Mouse (Mus musculus): ENCODE measurements around the gene Epb41l3. TPM values are rescaled to one million over a fixed set of nuclear protein-coding genes. Genes with fewer than 3 reads are reported as not detected.

Epb41l3 gene
- polyA plus RNA-seq, 1 experiment from 2014 or later = 78.8 TPM

GRCm38 (mm10) chr17:69230131-69230621, 154.7 kb downstream of the Epb41l3 start:
- Histone ChIP-seq H3K9ac (ENCODE audit: low read depth, low read length) (no peak overlapping the region), H3K9me3 (replicated peaks; ENCODE audit: control insufficient read depth, low read length, poor library complexity, severe bottlenecking) (no peaks in the 10 kb centered on the region), H3K36me3 (ENCODE audit: control insufficient read depth, insufficient read depth, low read length) (no peaks in the 10 kb centered on the region), H3K27me3 (ENCODE audit: control insufficient read depth, insufficient read depth, low read depth, low read length) (no peaks in the 10 kb centered on the region), H3K4me1 (ENCODE audit: control insufficient read depth, insufficient read depth, low read length) (peaks cover 24% of the 10 kb centered on the region), H3K27ac (ENCODE audit: low read length) (peak overlapping the region; percentile 74), H3K4me2 (ENCODE audit: low read length) (peak overlapping the region; percentile 17; the same call in 1 of the 2 replicates), H3K4me3 (ENCODE audit: low read depth, low read length) (no peak overlapping the region)
- WGBS = 15% methylated on average over 6 of the region's 6 CpGs
- peak; percentile 70 for ATAC-seq

DNA sequence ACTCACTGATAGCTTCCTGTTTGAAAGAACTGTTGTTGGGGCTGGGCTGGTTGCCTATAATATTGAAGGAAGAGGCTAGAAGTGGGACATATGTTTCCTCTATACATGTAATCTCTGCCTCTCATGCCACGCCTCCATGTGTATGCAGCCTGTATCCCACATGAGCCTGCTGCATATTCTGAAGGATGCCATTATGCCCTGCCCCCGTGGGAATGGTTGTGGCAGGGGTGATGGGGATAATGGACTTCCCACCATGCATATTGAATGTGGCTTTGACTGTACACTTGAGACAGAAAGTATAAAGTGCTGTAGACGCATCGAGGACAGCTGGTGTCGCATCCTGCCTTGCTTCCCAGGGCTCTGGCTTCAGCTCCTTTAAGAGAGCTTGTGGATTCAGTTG, 155.9 kb downstream of the Epb41l3 start:
- H3K4me1 ChIP-seq (ENCODE audit: control insufficient read depth, insufficient read depth, low read length) = peaks cover 24% of the 10 kb centered on the region
- peak overlapping the region; percentile 34; the same call in 1 of the 2 replicates for H3K27ac ChIP-seq (ENCODE audit: low read length)
- WGBS = 51% methylated on average over 5 of the region's 5 CpGs
- H3K4me3 ChIP-seq (ENCODE audit: low read depth, low read length) = no peak overlapping the region
- ATAC-seq = no peak
- no peak overlapping the region for H3K9ac ChIP-seq (ENCODE audit: low read depth, low read length)
- no peaks in the 10 kb centered on the region for H3K36me3 ChIP-seq (ENCODE audit: control insufficient read depth, insufficient read depth, low read length)
- H3K9me3 ChIP-seq (replicated peaks; ENCODE audit: control insufficient read depth, low read length, poor library complexity, severe bottlenecking) = no peaks in the 10 kb centered on the region
- no peaks in the 10 kb centered on the region for H3K27me3 ChIP-seq (ENCODE audit: control insufficient read depth, insufficient read depth, low read depth, low read length)
- H3K4me2 ChIP-seq (ENCODE audit: low read length) = no peak overlapping the region

DNA sequence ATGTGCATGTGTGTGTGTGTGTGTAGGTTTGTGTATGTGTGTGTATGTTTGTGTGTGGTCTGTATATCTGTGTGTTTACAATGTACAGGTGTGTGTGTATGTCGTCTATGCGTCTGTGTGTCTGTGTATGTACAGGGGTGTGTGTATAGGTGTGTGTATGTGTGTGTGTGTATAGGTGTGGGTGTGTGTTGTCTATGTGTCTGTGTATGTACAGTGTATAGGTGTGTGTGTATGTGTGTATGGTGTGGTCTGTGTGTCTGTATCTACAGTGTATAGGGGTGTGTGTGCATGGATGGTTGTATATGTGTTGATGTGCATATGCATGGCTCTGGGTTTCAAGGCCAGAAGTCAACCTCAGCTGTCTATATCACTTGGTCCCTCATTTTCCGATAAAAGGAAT, 161.7 kb downstream of the Epb41l3 start:
- no peaks in the 10 kb centered on the region for H3K27me3 ChIP-seq (ENCODE audit: control insufficient read depth, insufficient read depth, low read depth, low read length)
- H3K4me3 ChIP-seq (ENCODE audit: low read depth, low read length) = no peak overlapping the region
- whole genome bisulfite sequencing = 99% methylated on average over 3 of the region's 3 CpGs
- no peaks in the 10 kb centered on the region for H3K9me3 ChIP-seq (replicated peaks; ENCODE audit: control insufficient read depth, low read length, poor library complexity, severe bottlenecking)
- no peak overlapping the region for H3K27ac ChIP-seq (ENCODE audit: low read length)
- 0 out of 2 replicates have a peak, but pooled peaks have one; percentile 51 for ATAC-seq
- peaks cover 2% of the 10 kb centered on the region; the same call in 1 of the 2 replicates for H3K36me3 ChIP-seq (ENCODE audit: control insufficient read depth, insufficient read depth, low read length)
- H3K9ac ChIP-seq (ENCODE audit: low read depth, low read length) = no peak overlapping the region
- no peaks in the 10 kb centered on the region for H3K4me1 ChIP-seq (ENCODE audit: control insufficient read depth, insufficient read depth, low read length)
- no peak overlapping the region for H3K4me2 ChIP-seq (ENCODE audit: low read length)

- Histone ChIP-seq H3K9ac (ENCODE audit: low read depth, low read length) (no peak overlapping the region), H3K36me3 (ENCODE audit: control insufficient read depth, insufficient read depth, low read length) (peaks cover 2% of the 10 kb centered on the region; the same call in 1 of the 2 replicates), H3K4me3 (ENCODE audit: low read depth, low read length) (no peak overlapping the region), H3K4me2 (ENCODE audit: low read length) (no peak overlapping the region), H3K9me3 (replicated peaks; ENCODE audit: control insufficient read depth, low read length, poor library complexity, severe bottlenecking) (no peaks in the 10 kb centered on the region), H3K27ac (ENCODE audit: low read length) (no peak overlapping the region), H3K4me1 (ENCODE audit: control insufficient read depth, insufficient read depth, low read length) (no peaks in the 10 kb centered on the region), H3K27me3 (ENCODE audit: control insufficient read depth, insufficient read depth, low read depth, low read length) (no peaks in the 10 kb centered on the region)
- ATAC-seq = 0 out of 2 replicates have a peak, but pooled peaks have one; percentile 32
- WGBS = 97% methylated on average over 4 of the region's 4 CpGs
Measured at GRCm38 (mm10) chr17:69238810-69239373, 163.4 kb downstream of the Epb41l3 start.

- H3K4me2 ChIP-seq (ENCODE audit: low read length) = no peak overlapping the region
- H3K4me3 ChIP-seq (ENCODE audit: low read depth, low read length) = no peak overlapping the region
- WGBS = 91% methylated on average over 6 of the region's 6 CpGs
- H3K27me3 ChIP-seq (ENCODE audit: control insufficient read depth, insufficient read depth, low read depth, low read length) = no peaks in the 10 kb centered on the region
- H3K27ac ChIP-seq (ENCODE audit: low read length) = no peak overlapping the region
- H3K9me3 ChIP-seq (replicated peaks; ENCODE audit: control insufficient read depth, low read length, poor library complexity, severe bottlenecking) = no peaks in the 10 kb centered on the region
- no peaks in the 10 kb centered on the region for H3K4me1 ChIP-seq (ENCODE audit: control insufficient read depth, insufficient read depth, low read length)
- H3K9ac ChIP-seq (ENCODE audit: low read depth, low read length) = no peak overlapping the region
- H3K36me3 ChIP-seq (ENCODE audit: control insufficient read depth, insufficient read depth, low read length) = peaks cover 2% of the 10 kb centered on the region; the same call in 1 of the 2 replicates
- ATAC-seq = no peak
Measured at GRCm38 (mm10) chr17:69239423-69239822, 163.9 kb downstream of the Epb41l3 start.

GRCm38 (mm10) chr17:69255834-69256233, 180.4 kb downstream of the Epb41l3 start:
- no peak overlapping the region for H3K9ac ChIP-seq (ENCODE audit: low read depth, low read length)
- peaks cover 4% of the 10 kb centered on the region; the same call in 1 of the 2 replicates for H3K36me3 ChIP-seq (ENCODE audit: control insufficient read depth, insufficient read depth, low read length)
- WGBS = 84% methylated on average over 9 of the region's 9 CpGs
- no peak overlapping the region for H3K27ac ChIP-seq (ENCODE audit: low read length)
- H3K4me1 ChIP-seq (ENCODE audit: control insufficient read depth, insufficient read depth, low read length) = peaks cover under 1% of the 10 kb centered on the region; the same call in 1 of the 2 replicates
- no peak overlapping the region for H3K4me2 ChIP-seq (ENCODE audit: low read length)
- H3K27me3 ChIP-seq (ENCODE audit: control insufficient read depth, insufficient read depth, low read depth, low read length) = no peaks in the 10 kb centered on the region
- H3K9me3 ChIP-seq (replicated peaks; ENCODE audit: control insufficient read depth, low read length, poor library complexity, severe bottlenecking) = no peaks in the 10 kb centered on the region
- H3K4me3 ChIP-seq (ENCODE audit: low read depth, low read length) = no peak overlapping the region
- ATAC-seq = no peak

DNA sequence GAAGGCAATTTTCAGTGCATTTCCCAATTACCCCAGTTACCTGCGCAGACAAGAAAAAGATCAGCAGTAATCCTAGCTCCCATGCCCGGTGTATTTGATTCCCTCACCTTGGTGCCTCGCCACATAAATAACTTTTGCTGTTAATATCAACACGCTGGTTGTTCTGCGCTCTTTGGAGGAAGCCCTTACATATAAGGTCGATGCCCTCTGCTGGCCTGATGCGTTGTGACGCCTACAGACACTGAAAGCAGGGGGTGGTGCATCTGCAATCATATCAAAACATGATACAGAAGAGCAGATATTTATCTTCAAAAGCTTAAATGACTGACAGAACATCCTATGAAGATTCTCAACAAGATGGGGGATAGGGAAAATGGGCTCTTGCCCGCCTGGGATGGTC, 181.0 kb downstream of the Epb41l3 start:
- no peak overlapping the region for H3K4me3 ChIP-seq (ENCODE audit: low read depth, low read length)
- no peak overlapping the region for H3K4me2 ChIP-seq (ENCODE audit: low read length)
- no peak overlapping the region for H3K27ac ChIP-seq (ENCODE audit: low read length)
- H3K4me1 ChIP-seq (ENCODE audit: control insufficient read depth, insufficient read depth, low read length) = peaks cover 5% of the 10 kb centered on the region; the same call in 1 of the 2 replicates
- no peaks in the 10 kb centered on the region for H3K27me3 ChIP-seq (ENCODE audit: control insufficient read depth, insufficient read depth, low read depth, low read length)
- H3K36me3 ChIP-seq (ENCODE audit: control insufficient read depth, insufficient read depth, low read length) = peaks cover 4% of the 10 kb centered on the region; the same call in 1 of the 2 replicates
- no peak overlapping the region for H3K9ac ChIP-seq (ENCODE audit: low read depth, low read length)
- peak; percentile 40; the same call in 1 of the 2 replicates for ATAC-seq
- 42% methylated on average over 9 of the region's 9 CpGs for WGBS
- H3K9me3 ChIP-seq (replicated peaks; ENCODE audit: control insufficient read depth, low read length, poor library complexity, severe bottlenecking) = no peaks in the 10 kb centered on the region

- peak overlapping the region; percentile 45 for H3K27ac ChIP-seq (ENCODE audit: low read length)
- no peaks in the 10 kb centered on the region for H3K9me3 ChIP-seq (replicated peaks; ENCODE audit: control insufficient read depth, low read length, poor library complexity, severe bottlenecking)
- H3K36me3 ChIP-seq (ENCODE audit: control insufficient read depth, insufficient read depth, low read length) = peaks cover 2% of the 10 kb centered on the region; the same call in 1 of the 2 replicates
- ATAC-seq = peak; percentile 49; the same call in 1 of the 2 replicates
- no peaks in the 10 kb centered on the region for H3K27me3 ChIP-seq (ENCODE audit: control insufficient read depth, insufficient read depth, low read depth, low read length)
- H3K9ac ChIP-seq (ENCODE audit: low read depth, low read length) = peak overlapping the region; percentile 39; the same call in 1 of the 2 replicates
- WGBS = 31% methylated on average over 15 of the region's 15 CpGs
- peaks cover 13% of the 10 kb centered on the region for H3K4me1 ChIP-seq (ENCODE audit: control insufficient read depth, insufficient read depth, low read length)
- H3K4me2 ChIP-seq (ENCODE audit: low read length) = no peak overlapping the region
- no peak overlapping the region for H3K4me3 ChIP-seq (ENCODE audit: low read depth, low read length)
Measured at GRCm38 (mm10) chr17:69263810-69264565, 188.5 kb downstream of the Epb41l3 start.

DNA sequence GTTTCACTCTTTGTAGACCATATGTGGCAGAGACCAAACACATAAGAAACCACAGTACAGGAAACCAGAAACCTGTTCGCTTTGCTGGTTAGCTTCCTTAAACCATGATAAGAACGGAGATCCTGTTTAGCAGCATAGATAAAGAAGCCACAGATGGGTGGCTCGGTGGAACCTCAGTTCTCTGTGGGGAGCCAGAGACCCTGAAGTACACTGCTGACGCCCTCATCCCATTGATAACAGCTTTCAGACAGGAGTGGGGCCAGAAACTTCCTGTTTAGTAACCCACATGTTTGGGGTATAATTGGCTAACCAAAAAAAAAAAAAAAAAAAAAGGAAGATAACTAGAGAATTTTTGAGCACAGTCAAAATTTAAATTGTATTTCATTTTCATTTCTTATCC, 189.7 kb downstream of the Epb41l3 start:
- Histone ChIP-seq H3K9ac (ENCODE audit: low read depth, low read length) (no peak overlapping the region), H3K4me3 (ENCODE audit: low read depth, low read length) (no peak overlapping the region), H3K9me3 (replicated peaks; ENCODE audit: control insufficient read depth, low read length, poor library complexity, severe bottlenecking) (no peaks in the 10 kb centered on the region), H3K36me3 (ENCODE audit: control insufficient read depth, insufficient read depth, low read length) (no peaks in the 10 kb centered on the region), H3K27ac (ENCODE audit: low read length) (no peak overlapping the region), H3K4me2 (ENCODE audit: low read length) (no peak overlapping the region), H3K4me1 (ENCODE audit: control insufficient read depth, insufficient read depth, low read length) (peaks cover 13% of the 10 kb centered on the region), H3K27me3 (ENCODE audit: control insufficient read depth, insufficient read depth, low read depth, low read length) (no peaks in the 10 kb centered on the region)
- WGBS = 57% methylated on average over 4 of the region's 4 CpGs
- ATAC-seq = no peak

Data from midbrain, embryonic 16.5 days (tissue).